Mouse (Mus musculus): ENCODE data around the gene Gm17359. TPM values are rescaled to one million over a fixed set of nuclear protein-coding genes. Genes with fewer than 3 reads are reported as not detected.

Gene Gm17359
- polyA plus RNA-seq, 1 experiment from 2014 or later: not detected

Other genes starting within 250 kb of the Gm17359 start
- 8.5 and 9.2 TPM in 2 replicates for gene Rapgef2, start 50.1 kb upstream of the Gm17359 start, polyA plus RNA-seq (2016; fragmentation: Nextera tagmentation; extraction: Ambion mirVana)
- 5.3 and 6.3 TPM in 2 replicates for gene Fnip2, start 231.1 kb downstream of the Gm17359 start, polyA plus RNA-seq (2016; fragmentation: Nextera tagmentation; extraction: Ambion mirVana)